Mouse (Mus musculus): ENCODE results near the gene Mpzl3. TPM values are rescaled to one million over a fixed set of nuclear protein-coding genes. Genes with fewer than 3 reads are reported as not detected.

Gene Mpzl3
- total and polyA plus RNA-seq, 3 experiments, result 3.1 to 5.3 (median 5.2) TPM

DNA sequence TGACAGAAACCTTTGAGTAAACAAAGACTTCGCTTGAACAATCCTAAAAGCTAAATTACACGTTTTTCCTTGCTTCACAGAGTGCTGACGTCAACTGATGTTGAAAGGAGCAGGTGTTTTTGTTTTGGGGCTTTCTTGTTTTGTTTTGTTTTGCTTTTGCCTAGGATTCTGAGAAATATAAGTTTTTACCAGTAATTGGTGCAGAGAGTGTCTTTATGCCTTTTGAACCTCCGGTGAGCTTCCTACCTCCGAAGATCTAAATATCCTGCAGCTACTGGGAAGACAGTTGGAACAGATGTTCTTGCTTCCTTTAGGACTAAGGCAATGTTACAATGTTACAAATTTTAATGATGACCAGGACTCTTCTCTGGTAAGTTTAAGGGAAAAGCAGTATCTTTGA is 15.5 kb upstream of the Mpzl3 start, which contains the start of gene Mpzl2:
Mpzl2 (plus strand) TSS at position 301 of the 400 bp plus-strand sequence.
- peak within 1 kb of the TSS; percentile 39 to 49 (median 47) for H3K4me3 ChIP-seq (replicated peaks in 1 of 3; ENCODE audit: low read depth in 2 of 3, low read length in 2 of 3, poor library complexity in 1 of 3)
- no peaks in the 10 kb centered on the region for H3K79me2 ChIP-seq (replicated peaks; ENCODE audit: control insufficient read depth, extremely low read depth, insufficient read depth, poor library complexity, severe bottlenecking)
- TF ChIP-seq ZC3H11A (IDR thresholded peaks at IDR 0.05; ENCODE audit: low read depth, low read length), result no peak
- TF ChIP-seq EP300 (IDR thresholded peaks at IDR 0.05; ENCODE audit: low read length), result no peak
- no peak for TF ChIP-seq ZMIZ1 (IDR thresholded peaks at IDR 0.05; ENCODE audit: low read depth, low read length)
- peak within 1 kb of the TSS; percentile 94 for H3K4me2 ChIP-seq (ENCODE audit: insufficient read depth, low read depth, poor library complexity, severe bottlenecking)
- no peaks in the 10 kb centered on the region for H3K36me3 ChIP-seq (replicated peaks in 1 of 2; ENCODE audit: control insufficient read depth in 1 of 2, insufficient read depth in 1 of 2, low read length in 1 of 2)
- DNase-seq (ENCODE audit: extremely low read depth), result no peak
- in situ Hi-C loops (cut with MboI; ENCODE audit: low pct_ligation_motif_present, low pct_unique_long_range_greater_than_20kb, low sequenced_read_pairs), result no loop called here
- H3K27ac ChIP-seq (ENCODE audit: insufficient read depth, low read depth), result peak within 1 kb of the TSS; percentile 61; the same call in 1 of the 2 replicates
- H3K9me3 ChIP-seq (replicated peaks; ENCODE audit: low read length), result no peaks in the 10 kb centered on the region
- peak within 1 kb of the TSS; percentile 75 for H3K9ac ChIP-seq (ENCODE audit: insufficient read depth, low read depth)
- H3K4me1 ChIP-seq (ENCODE audit: control insufficient read depth in 1 of 2, insufficient read depth in 2 of 2), result peaks cover 35 to 75% of the 10 kb centered on the region in 2 experiments
- no peaks in the 10 kb centered on the region for H3K27me3 ChIP-seq (replicated peaks)
- dilution Hi-C loops (cut with MboI; ENCODE audit: extremely low pct_ligation_motif_present, extremely low pct_unique_long_range_greater_than_20kb, low sequenced_read_pairs), result no loop called here

DNA sequence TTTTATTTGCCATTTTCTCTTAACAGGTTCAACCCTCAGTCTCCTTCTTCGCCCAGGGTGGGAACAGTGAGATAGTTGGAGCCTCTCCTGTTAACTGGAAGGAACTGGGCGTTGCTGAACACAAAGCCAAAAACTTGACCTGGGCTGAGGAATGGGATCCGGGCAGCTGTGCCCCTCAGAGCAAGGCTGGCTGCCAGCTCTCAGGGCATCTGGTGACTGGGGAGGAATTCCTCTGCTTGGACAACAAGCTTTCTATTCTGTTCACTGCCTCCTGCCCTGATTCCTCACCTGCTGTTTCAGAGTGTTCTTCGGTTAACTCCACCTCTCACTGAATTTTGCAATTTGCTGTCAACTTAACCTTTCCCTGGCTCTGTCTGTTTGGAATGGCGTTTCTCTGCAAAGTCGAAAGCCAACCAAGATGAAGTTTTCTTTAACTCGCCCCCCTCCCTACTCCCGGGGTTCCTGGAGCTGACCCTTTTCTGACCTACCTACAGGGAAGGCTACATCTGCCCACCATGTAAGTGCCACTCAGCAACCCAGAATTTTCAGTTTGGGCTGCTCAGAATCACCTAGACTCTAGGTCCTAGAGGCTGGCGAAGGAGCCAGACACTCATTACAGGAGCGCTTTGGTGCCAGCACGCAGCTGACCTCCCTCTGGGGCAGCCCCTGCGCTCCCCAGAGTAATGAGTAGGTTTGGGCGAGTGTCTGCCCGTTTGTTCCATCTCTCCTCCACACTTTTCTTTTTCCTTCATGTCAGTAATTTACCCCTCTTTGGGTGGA is 14.7 kb upstream of the Mpzl3 start:
- Histone ChIP-seq H3K4me3 (replicated peaks in 1 of 3; ENCODE audit: low read depth in 2 of 3, low read length in 2 of 3, poor library complexity in 1 of 3) (peak overlapping the region; percentile 39 to 49 (median 47)), H3K27ac (ENCODE audit: insufficient read depth, low read depth) (peak overlapping the region; percentile 61; the same call in 1 of the 2 replicates), H3K4me1 (ENCODE audit: control insufficient read depth in 1 of 2, insufficient read depth in 2 of 2) (peaks cover 35 to 75% of the 10 kb centered on the region in 2 experiments), H3K9ac (ENCODE audit: insufficient read depth, low read depth) (peak overlapping the region; percentile 75), H3K79me2 (replicated peaks; ENCODE audit: control insufficient read depth, extremely low read depth, insufficient read depth, poor library complexity, severe bottlenecking) (no peaks in the 10 kb centered on the region), H3K9me3 (replicated peaks; ENCODE audit: low read length) (no peaks in the 10 kb centered on the region), H3K4me2 (ENCODE audit: insufficient read depth, low read depth, poor library complexity, severe bottlenecking) (peak overlapping the region; percentile 94), H3K27me3 (replicated peaks) (no peaks in the 10 kb centered on the region), H3K36me3 (replicated peaks in 1 of 2; ENCODE audit: control insufficient read depth in 1 of 2, insufficient read depth in 1 of 2, low read length in 1 of 2) (no peaks in the 10 kb centered on the region)
- in situ Hi-C loops (cut with MboI; ENCODE audit: low pct_ligation_motif_present, low pct_unique_long_range_greater_than_20kb, low sequenced_read_pairs), result no loop called here
- dilution Hi-C loops (cut with MboI; ENCODE audit: extremely low pct_ligation_motif_present, extremely low pct_unique_long_range_greater_than_20kb, low sequenced_read_pairs), result no loop called here
- peak; percentile 75 for DNase-seq (ENCODE audit: extremely low read depth)
- no peak for TF ChIP-seq GABPA (IDR thresholded peaks at IDR 0.05; ENCODE audit: insufficient replicate concordance, low read depth, low read length)
- no peak for TF ChIP-seq ZNF384 (IDR thresholded peaks at IDR 0.05; ENCODE audit: low read depth, low read length)
- 0 out of 2 replicates have a peak, but pooled peaks have one; percentile 51 for TF ChIP-seq MXI1 (IDR thresholded peaks at IDR 0.05; ENCODE audit: low read depth, low read length)
- TF ChIP-seq IRF4 (IDR thresholded peaks at IDR 0.05; ENCODE audit: low read depth, low read length), result peak; percentile 97
- peak; percentile 69 for TF ChIP-seq CHD2 (IDR thresholded peaks at IDR 0.05; ENCODE audit: low read length)
- peak; percentile 59; the same call in 1 of the 2 replicates for TF ChIP-seq MAFK (IDR thresholded peaks at IDR 0.05; ENCODE audit: insufficient replicate concordance, low read length)
- TF ChIP-seq TCF12 (IDR thresholded peaks at IDR 0.05; ENCODE audit: low read depth, low read length), result peak; percentile 92
- no peak for TF ChIP-seq USF1 (IDR thresholded peaks at IDR 0.05; ENCODE audit: low read depth, low read length)
- peak; percentile 72 for TF ChIP-seq JUND (conservative IDR thresholded peaks at IDR 0.05; ENCODE audit: low read depth, low read length)
- TF ChIP-seq MYC (IDR thresholded peaks at IDR 0.05; ENCODE audit: low read depth, low read length), result peak; percentile 71; the same call in 1 of the 2 replicates
- peak; percentile 80 for TF ChIP-seq ETS1 (conservative IDR thresholded peaks at IDR 0.05; ENCODE audit: low read depth, low read length)
- 0 out of 2 replicates have a peak, but pooled peaks have one; percentile 27 for TF ChIP-seq HCFC1 (IDR thresholded peaks at IDR 0.05; ENCODE audit: low read depth, low read length)
- no peak for TF ChIP-seq USF2 (conservative IDR thresholded peaks at IDR 0.05; ENCODE audit: low read depth, low read length)
- peak; percentile 39; the same call in 1 of the 2 replicates for TF ChIP-seq ZMIZ1 (IDR thresholded peaks at IDR 0.05; ENCODE audit: low read depth, low read length)
- peak; percentile 63; the same call in 1 of the 2 replicates for TF ChIP-seq JUN (IDR thresholded peaks at IDR 0.05; ENCODE audit: insufficient read depth, low read depth, low read length)
- TF ChIP-seq ZKSCAN1 (IDR thresholded peaks at IDR 0.05; ENCODE audit: borderline replicate concordance, low read depth, low read length), result no peak
- peak; percentile 86; the same call in 1 of the 2 replicates for TF ChIP-seq MEF2A (IDR thresholded peaks at IDR 0.05; ENCODE audit: borderline replicate concordance, low read depth, low read length)
- peak; percentile 87 for TF ChIP-seq CHD1 (IDR thresholded peaks at IDR 0.05; ENCODE audit: low read depth, low read length)
- peak; percentile 56; the same call in 1 of the 2 replicates for TF ChIP-seq NELFE (IDR thresholded peaks at IDR 0.05; ENCODE audit: low read depth, low read length)
- no peak; the same call in 1 of the 2 replicates for TF ChIP-seq RAD21 (IDR thresholded peaks at IDR 0.05; ENCODE audit: low read depth, low read length)
- peak; percentile 92 for TF ChIP-seq EP300 (IDR thresholded peaks at IDR 0.05; ENCODE audit: low read length)
- peak; percentile 76 for TF ChIP-seq MAZ (IDR thresholded peaks at IDR 0.05; ENCODE audit: low read depth, low read length)
- TF ChIP-seq POLR2AphosphoS2 (IDR thresholded peaks at IDR 0.05; ENCODE audit: low read depth, low read length), result no peak
- peak; percentile 40 for TF ChIP-seq NRF1 (IDR thresholded peaks at IDR 0.05; ENCODE audit: low read depth, low read length)
- 0 out of 2 replicates have a peak, but pooled peaks have one; percentile 12 for TF ChIP-seq TBP (conservative IDR thresholded peaks at IDR 0.05; ENCODE audit: low read depth, low read length)
- no peak for TF ChIP-seq ZC3H11A (IDR thresholded peaks at IDR 0.05; ENCODE audit: low read depth, low read length)
- TF ChIP-seq BHLHE40 (IDR thresholded peaks at IDR 0.05; ENCODE audit: low read depth, low read length), result peak; percentile 88
- 0 out of 2 replicates have a peak, but pooled peaks have one; percentile 52 for TF ChIP-seq KAT2A (IDR thresholded peaks at IDR 0.05; ENCODE audit: insufficient replicate concordance, low read length)

All from CH12.LX (cell line).